Mouse (Mus musculus) hindbrain, embryonic 16.5 days (tissue): ENCODE results near the gene Bpifb4. TPM values are rescaled to one million over a fixed set of nuclear protein-coding genes. Genes with fewer than 3 reads are reported as not detected.
A peak's percentile ranks its signal among the peaks of the same experiment; 100 is the strongest.

ENCODE experiments used
- ATAC-seq: fragments of 200-750 bp; cut with Nextera tagmentation; 2 replicates; pipeline ENCODE4 v1.8.0; 2017; ENCODE audit warnings: moderate TSS enrichment, moderate library complexity
- H3K27ac ChIP-seq: fragments of 300-500 bp; sonication (generic); 2 replicates; pipeline ENCODE4 v1.5.1; 2014; ENCODE audit warnings: low read depth, mild to moderate bottlenecking, control low read depth, low read length, moderate library complexity
- H3K27me3 ChIP-seq: fragments of 300-500 bp; sonication (generic); replicated peaks from 2 replicates; pipeline ENCODE4 v1.6.1; 2014; ENCODE audit warnings: low read length; ENCODE audit not compliant: control insufficient read depth, insufficient read depth
- H3K36me3 ChIP-seq: fragments of 300-500 bp; sonication (generic); 2 replicates; pipeline ENCODE4 v1.6.1; 2014; ENCODE audit warnings: mild to moderate bottlenecking, low read length, moderate library complexity, mixed read lengths; ENCODE audit not compliant: control insufficient read depth, insufficient read depth
- H3K4me1 ChIP-seq: fragments of 300-500 bp; sonication (generic); 2 replicates; pipeline ENCODE4 v1.6.1; 2014; ENCODE audit warnings: low read depth, low read length; ENCODE audit not compliant: control insufficient read depth, insufficient read depth
- H3K4me2 ChIP-seq: fragments of 300-500 bp; sonication (generic); 2 replicates; pipeline ENCODE4 v1.6.1; 2014; ENCODE audit warnings: mild to moderate bottlenecking, low read length, control low read depth, moderate library complexity
- H3K4me3 ChIP-seq: fragments of 300-500 bp; sonication (generic); 2 replicates; pipeline ENCODE4 v1.5.1; 2014; ENCODE audit warnings: mild to moderate bottlenecking, low read length, control low read depth, moderate library complexity
- H3K9ac ChIP-seq: fragments of 300-500 bp; sonication (generic); 2 replicates; pipeline ENCODE4 v1.6.1; 2014; ENCODE audit warnings: low read depth, mild to moderate bottlenecking, control low read depth, low read length, moderate library complexity
- H3K9me3 ChIP-seq: fragments of 300-500 bp; sonication (generic); 2 replicates; pipeline ENCODE4 v1.6.1; 2014; ENCODE audit warnings: mild to moderate bottlenecking, low read length, moderate library complexity; ENCODE audit not compliant: control insufficient read depth
- WGBS: fragments of 180-500 bp; shearing (Covaris S2); extraction: QIAGEN DNeasy Blood & Tissue Kit; methylation state at CpG from one replicate; pipeline ENCODE4 v1.1.7; 2014; 5-methylcytosine and 5-hydroxymethylcytosine counted together
- polyA plus RNA-seq: library from polyadenylated mRNA; unstranded; fragments of >200 nt; fragmentation: Nextera tagmentation; extraction: Ambion mirVana; gene quantifications from 2 replicates; pipeline ENCODE4 v1.2.1, GENCODE M21; 2015

Gene Bpifb4
- polyA plus RNA-seq, 1 experiment from 2014 or later: not detected

DNA sequence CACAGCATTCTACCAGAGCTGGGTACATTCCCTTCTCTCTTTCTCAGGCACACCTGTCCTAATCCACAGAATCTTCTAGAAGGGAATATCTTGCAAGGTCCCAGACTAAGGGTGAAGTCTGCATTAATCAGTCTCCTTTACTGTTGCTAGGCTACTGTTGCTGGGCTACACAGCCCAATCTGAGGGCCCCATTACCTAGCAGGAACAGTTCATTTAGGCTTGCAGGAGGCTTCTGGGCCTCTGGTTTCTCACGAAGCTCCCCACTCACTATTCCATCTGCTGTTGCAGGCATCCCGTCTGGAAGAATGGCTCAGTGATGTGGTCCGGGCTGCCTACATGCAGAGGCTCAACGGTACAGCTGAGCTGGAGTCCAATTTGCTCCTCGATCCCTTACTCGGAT, 6.9 kb upstream of the Bpifb4 start:
- Histone ChIP-seq H3K9ac (0 out of 2 replicates have a peak overlapping the region, but pooled peaks have one; percentile 6), H3K27ac (no peak overlapping the region), H3K4me3 (no peak overlapping the region), H3K36me3 (no peaks in the 10 kb centered on the region), H3K4me1 (peaks cover 5% of the 10 kb centered on the region), H3K4me2 (no peak overlapping the region), H3K9me3 (no peaks in the 10 kb centered on the region), H3K27me3 (no peaks in the 10 kb centered on the region)
- 41% methylated on average over 6 of the region's 6 CpGs for WGBS
- ATAC-seq: peak; percentile 76; the same call in 1 of the 2 replicates

DNA sequence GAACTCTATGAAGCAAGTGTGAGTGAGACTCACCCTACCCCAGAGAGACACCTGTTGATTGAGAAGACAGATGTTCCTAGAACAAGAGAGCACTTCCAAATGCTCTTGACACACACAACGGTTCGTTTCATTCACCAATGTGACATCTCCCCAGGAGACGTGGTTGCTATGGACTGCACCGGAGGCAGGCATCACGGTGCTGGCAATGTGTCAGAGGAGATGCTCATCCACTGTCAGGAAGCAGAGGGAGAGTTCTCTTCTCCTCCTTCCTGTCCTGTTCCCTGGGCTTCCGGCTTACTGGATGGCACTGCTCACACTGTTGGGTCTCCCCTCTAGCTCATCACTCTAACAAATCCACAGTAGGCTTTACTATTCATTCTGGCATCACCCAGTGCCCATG, 4.7 kb upstream of the Bpifb4 start:
- Histone ChIP-seq H3K36me3 (no peaks in the 10 kb centered on the region), H3K4me2 (no peak overlapping the region), H3K27me3 (no peaks in the 10 kb centered on the region), H3K27ac (no peak overlapping the region), H3K4me3 (no peak overlapping the region), H3K4me1 (peaks cover 5% of the 10 kb centered on the region), H3K9me3 (no peaks in the 10 kb centered on the region), H3K9ac (no peak overlapping the region)
- WGBS: 45% methylated on average over 6 of the region's 6 CpGs
- ATAC-seq: no peak

DNA sequence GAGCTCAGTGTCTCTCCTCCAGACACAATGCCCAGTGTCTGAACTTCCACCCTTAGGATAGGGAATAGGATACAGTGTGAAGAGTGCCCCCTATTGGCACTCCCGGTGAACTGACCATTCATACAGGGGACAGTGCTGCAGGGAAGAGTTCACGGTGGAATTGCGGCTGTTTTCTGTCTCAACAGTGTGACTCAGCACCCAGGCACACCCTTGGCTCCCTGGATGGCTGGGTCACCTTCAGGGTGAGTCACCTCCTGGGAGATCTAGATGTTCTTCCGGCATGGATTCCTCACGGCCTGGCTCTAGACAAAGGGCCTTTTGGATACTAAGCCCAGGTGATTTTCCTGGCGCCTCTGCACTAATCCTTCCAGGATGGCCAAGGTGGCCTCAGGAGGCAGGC, 2.7 kb upstream of the Bpifb4 start:
- no peak overlapping the region for H3K4me2 ChIP-seq
- WGBS: 88% methylated on average over 6 of the region's 6 CpGs

DNA sequence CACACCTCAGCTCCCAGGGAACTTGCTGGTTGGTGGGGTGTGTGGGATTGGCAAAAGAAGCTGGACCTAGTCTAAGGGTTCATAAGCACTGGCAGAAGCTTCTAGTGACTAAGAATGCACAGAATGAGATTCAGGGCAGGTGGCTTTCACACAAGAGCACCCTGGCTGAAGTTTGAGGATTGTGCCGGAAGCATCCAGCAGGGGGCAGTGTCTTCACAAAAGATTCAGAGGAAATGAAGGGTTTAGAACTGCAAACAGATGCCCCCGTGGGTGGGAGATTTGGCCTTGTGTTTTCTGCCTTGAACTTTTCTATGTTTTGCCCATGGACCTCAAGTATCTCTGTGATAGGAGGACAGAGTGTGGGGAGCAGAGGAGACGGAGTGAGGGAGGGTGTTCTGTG, 5.5 kb downstream of the Bpifb4 start:
- no peak for ATAC-seq
- WGBS: 38% methylated on average over 3 of the region's 3 CpGs
- Histone ChIP-seq H3K4me2 (no peak overlapping the region), H3K36me3 (no peaks in the 10 kb centered on the region), H3K9me3 (no peaks in the 10 kb centered on the region), H3K27ac (no peak overlapping the region), H3K4me1 (no peaks in the 10 kb centered on the region), H3K9ac (no peak overlapping the region), H3K27me3 (no peaks in the 10 kb centered on the region), H3K4me3 (no peak overlapping the region)

More for the DNA sequence above, 2.7 kb upstream of the Bpifb4 start:
- no peaks in the 10 kb centered on the region for H3K9me3 ChIP-seq
- H3K4me1 ChIP-seq: peaks cover 5% of the 10 kb centered on the region
- H3K27me3 ChIP-seq: no peaks in the 10 kb centered on the region
- no peak overlapping the region for H3K9ac ChIP-seq
- no peak overlapping the region for H3K27ac ChIP-seq
- H3K4me3 ChIP-seq: no peak overlapping the region
- ATAC-seq: no peak
- no peaks in the 10 kb centered on the region for H3K36me3 ChIP-seq

DNA sequence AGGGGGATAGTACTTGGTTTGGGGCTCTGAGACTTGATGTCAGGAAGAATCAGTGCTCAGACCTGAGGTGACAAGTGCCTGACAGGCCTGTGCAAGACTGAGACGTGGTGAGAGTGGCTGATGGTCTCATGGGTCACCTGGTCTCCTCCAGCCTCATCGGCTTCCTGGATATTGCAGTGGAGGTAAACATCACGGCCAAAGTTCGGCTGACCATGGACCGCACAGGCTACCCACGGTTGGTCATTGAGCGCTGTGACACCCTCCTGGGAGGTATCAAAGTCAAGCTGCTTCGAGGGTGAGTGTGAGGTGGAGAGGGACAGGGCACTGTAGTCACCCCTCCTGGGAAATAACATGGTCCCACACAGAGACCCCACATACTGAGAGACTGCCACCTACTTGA, 6.6 kb downstream of the Bpifb4 start:
- Histone ChIP-seq H3K27me3 (no peaks in the 10 kb centered on the region), H3K4me1 (no peaks in the 10 kb centered on the region), H3K9me3 (no peaks in the 10 kb centered on the region), H3K4me3 (no peak overlapping the region), H3K36me3 (no peaks in the 10 kb centered on the region), H3K4me2 (no peak overlapping the region), H3K9ac (no peak overlapping the region), H3K27ac (no peak overlapping the region)
- WGBS: 86% methylated on average over 8 of the region's 8 CpGs
- ATAC-seq: no peak

DNA sequence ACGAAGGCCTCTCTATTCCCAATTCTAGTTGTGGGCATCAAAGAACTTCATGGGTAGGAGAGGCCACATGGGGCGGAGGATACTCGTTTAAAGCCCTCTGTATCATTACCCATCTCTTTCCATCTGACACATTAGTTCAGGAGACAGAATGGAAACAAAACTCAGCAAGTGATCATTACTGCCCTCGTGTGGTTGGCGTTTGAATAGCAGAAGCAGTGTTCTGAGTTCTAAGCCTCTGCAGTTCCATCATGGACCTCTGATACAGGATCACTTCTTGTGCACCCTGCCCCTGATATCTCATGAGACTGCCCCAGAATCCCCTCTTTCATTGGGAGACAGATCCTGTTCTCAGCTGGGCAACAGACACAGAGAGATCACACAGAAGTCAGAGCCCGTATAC, 14.9 kb downstream of the Bpifb4 start:
- no peak for ATAC-seq
- WGBS: 32% methylated on average over 6 of the region's 6 CpGs
- no peak overlapping the region for H3K4me2 ChIP-seq

DNA sequence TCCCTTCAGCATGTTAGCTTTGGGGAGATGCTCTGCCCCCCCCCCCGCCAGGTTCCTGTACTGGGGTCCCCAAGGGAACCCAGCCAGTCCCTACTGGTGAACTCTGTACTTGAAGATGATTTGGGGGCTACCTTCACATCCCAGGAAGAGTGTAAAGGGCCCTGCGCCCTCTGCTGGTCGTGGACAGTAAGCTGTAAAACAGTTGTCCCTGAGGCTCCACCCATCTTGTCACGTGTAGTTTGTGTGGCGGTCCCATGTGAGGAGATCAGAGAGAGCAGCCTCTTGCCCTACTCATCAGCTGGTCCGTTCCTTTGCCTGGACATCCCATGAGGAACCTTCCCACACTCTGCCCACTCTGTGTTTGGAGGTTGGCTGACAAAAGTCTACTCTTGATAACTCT, 15.8 kb downstream of the Bpifb4 start:
- Histone ChIP-seq H3K4me2 (peak overlapping the region; percentile 38), H3K4me1 (no peaks in the 10 kb centered on the region; the same call in 1 of the 2 replicates), H3K36me3 (no peaks in the 10 kb centered on the region), H3K9me3 (no peaks in the 10 kb centered on the region), H3K27me3 (no peaks in the 10 kb centered on the region), H3K27ac (no peak overlapping the region), H3K4me3 (no peak overlapping the region), H3K9ac (no peak overlapping the region)
- 10% methylated on average over 6 of the region's 6 CpGs for WGBS
- ATAC-seq: 0 out of 2 replicates have a peak, but pooled peaks have one; percentile 17

More for the DNA sequence above, 14.9 kb downstream of the Bpifb4 start:
- Histone ChIP-seq H3K27ac (no peak overlapping the region), H3K9ac (no peak overlapping the region), H3K4me3 (no peak overlapping the region), H3K36me3 (no peaks in the 10 kb centered on the region), H3K9me3 (no peaks in the 10 kb centered on the region), H3K4me1 (no peaks in the 10 kb centered on the region; the same call in 1 of the 2 replicates), H3K27me3 (no peaks in the 10 kb centered on the region)

DNA sequence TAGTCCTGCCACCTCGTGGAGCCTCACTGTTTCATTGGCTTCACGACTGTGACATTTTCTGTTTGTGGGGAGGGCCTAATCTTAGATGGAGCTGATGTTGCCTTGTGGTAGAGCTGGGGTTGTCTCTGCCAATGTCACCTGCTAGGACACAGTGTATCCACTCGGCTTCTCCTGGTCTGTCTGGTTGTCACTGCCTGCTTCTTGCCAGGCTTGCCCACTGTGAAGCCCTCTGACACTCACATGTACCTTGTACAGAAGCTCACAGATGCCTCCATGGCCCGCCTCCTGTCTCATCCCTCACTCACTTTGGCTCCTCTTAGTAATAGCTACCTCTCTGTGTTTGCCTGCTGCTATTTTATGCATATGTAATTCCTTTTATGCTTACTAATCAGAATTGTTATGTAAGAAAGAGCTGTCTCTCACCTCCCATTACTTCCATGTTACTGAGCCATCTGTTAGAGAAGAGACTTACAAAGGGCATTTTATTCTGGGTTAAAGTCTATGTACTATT, 24.9 kb downstream of the Bpifb4 start:
- Histone ChIP-seq H3K27me3 (no peaks in the 10 kb centered on the region), H3K9me3 (no peaks in the 10 kb centered on the region), H3K27ac (no peak overlapping the region), H3K4me2 (no peak overlapping the region), H3K4me3 (no peak overlapping the region), H3K36me3 (no peaks in the 10 kb centered on the region), H3K9ac (no peak overlapping the region), H3K4me1 (no peaks in the 10 kb centered on the region)
- 78% methylated on average over 4 of the region's 4 CpGs for WGBS
- no peak for ATAC-seq

DNA sequence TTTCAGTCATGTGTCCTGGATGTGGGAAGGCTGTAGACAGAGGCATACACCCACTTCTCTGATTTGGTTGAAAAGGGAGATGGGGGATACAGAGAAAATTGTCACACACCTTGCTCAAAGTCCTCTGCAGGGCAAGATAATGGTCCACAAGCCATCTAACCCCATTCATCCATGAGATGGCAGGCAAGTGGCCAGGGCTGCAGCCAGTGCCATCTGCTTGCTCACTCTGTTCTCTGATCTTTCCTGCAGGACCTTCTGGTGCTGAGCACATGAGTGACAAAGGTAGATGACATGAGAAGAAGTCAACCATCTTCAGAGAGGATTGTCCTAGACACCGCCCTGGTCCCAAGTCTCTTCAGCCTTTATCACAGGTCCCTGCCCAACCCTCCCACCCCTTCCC, 25.3 kb downstream of the Bpifb4 start:
- ATAC-seq: no peak
- no peaks in the 10 kb centered on the region for H3K36me3 ChIP-seq
- H3K4me3 ChIP-seq: no peak overlapping the region
- H3K9ac ChIP-seq: no peak overlapping the region
- no peaks in the 10 kb centered on the region for H3K9me3 ChIP-seq
- H3K4me1 ChIP-seq: no peaks in the 10 kb centered on the region
- no peak overlapping the region for H3K27ac ChIP-seq
- 82% methylated on average over 1 of the region's 1 CpGs for WGBS
- H3K27me3 ChIP-seq: no peaks in the 10 kb centered on the region
- no peak overlapping the region for H3K4me2 ChIP-seq

DNA sequence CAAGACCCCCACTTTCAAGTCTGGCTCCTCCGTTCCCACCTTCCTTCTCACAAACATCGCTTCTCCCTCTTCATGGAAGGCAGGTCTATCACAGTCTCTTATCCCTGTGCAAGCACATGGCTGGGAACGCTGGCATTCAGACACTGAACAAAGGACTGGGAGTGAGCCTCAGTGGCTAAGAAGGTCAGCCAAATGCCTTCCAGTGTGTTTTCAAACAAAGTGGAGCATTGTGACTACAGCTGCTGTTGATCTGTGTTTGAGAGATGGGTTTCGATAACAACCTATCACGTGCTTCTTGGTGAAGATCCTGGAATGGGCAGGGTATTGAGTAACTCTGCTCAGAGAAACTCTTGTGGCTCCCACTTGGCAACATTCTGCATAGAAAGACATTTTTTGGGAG, 32.2 kb downstream of the Bpifb4 start:
- Histone ChIP-seq H3K36me3 (no peaks in the 10 kb centered on the region), H3K4me1 (no peaks in the 10 kb centered on the region), H3K4me3 (no peak overlapping the region), H3K9me3 (no peaks in the 10 kb centered on the region), H3K27me3 (no peaks in the 10 kb centered on the region), H3K27ac (no peak overlapping the region), H3K4me2 (no peak overlapping the region), H3K9ac (no peak overlapping the region)
- ATAC-seq: no peak
- WGBS: 56% methylated on average over 5 of the region's 5 CpGs
